Mouse (Mus musculus) embryonic facial prominence, embryonic 11.5 days (tissue): Measurements from ENCODE around the gene Tfam. TPM values are rescaled to one million over a fixed set of nuclear protein-coding genes. Genes with fewer than 3 reads are reported as not detected.

Experiments used
- ATAC-seq: fragments of 200-750 bp; cut with Nextera tagmentation; replicated peaks from 2 replicates; pipeline ENCODE4 v1.8.0; 2017; ENCODE audit warnings: low read depth; ENCODE audit not compliant: insufficient number of reproducible peaks, low FRiP score, low TSS enrichment
- DNase-seq: peaks from one replicate; pipeline ENCODE4 v3.0.0-alpha.2; 2015; ENCODE audit warnings: low spot score
- H3K27ac ChIP-seq: fragments of 300-500 bp; sonication (generic); replicated peaks from 2 replicates; pipeline ENCODE4 v1.5.1; 2014; ENCODE audit warnings: mild to moderate bottlenecking, low read depth, low read length, control low read depth
- H3K27me3 ChIP-seq: fragments of 300-500 bp; sonication (generic); 2 replicates; pipeline ENCODE4 v1.6.1; 2014; ENCODE audit warnings: mild to moderate bottlenecking, low read length, moderate library complexity, mixed read lengths; ENCODE audit not compliant: control insufficient read depth, insufficient read depth
- H3K36me3 ChIP-seq: fragments of 300-500 bp; sonication (generic); replicated peaks from 2 replicates; pipeline ENCODE4 v1.6.1; 2014; ENCODE audit warnings: low read depth, mild to moderate bottlenecking, low read length, moderate library complexity, mixed read lengths; ENCODE audit not compliant: control insufficient read depth, insufficient read depth
- H3K4me1 ChIP-seq: fragments of 300-500 bp; sonication (generic); 2 replicates; pipeline ENCODE4 v1.6.1; 2014; ENCODE audit warnings: low read length, mixed read lengths; ENCODE audit not compliant: control insufficient read depth, insufficient read depth
- H3K4me2 ChIP-seq: fragments of 300-500 bp; sonication (generic); 2 replicates; pipeline ENCODE4 v1.6.1; 2014; ENCODE audit warnings: low read depth, mild to moderate bottlenecking, control low read depth, low read length, moderate library complexity
- H3K4me3 ChIP-seq: fragments of 300-500 bp; sonication (generic); 2 replicates; pipeline ENCODE4 v1.5.1; 2014; ENCODE audit warnings: low read depth, low read length, control low read depth
- H3K9ac ChIP-seq: fragments of 300-500 bp; sonication (generic); replicated peaks from 2 replicates; pipeline ENCODE4 v1.6.1; 2014; ENCODE audit warnings: mild to moderate bottlenecking, control low read depth, low read length
- H3K9me3 ChIP-seq: fragments of 300-500 bp; sonication (generic); replicated peaks from 2 replicates; pipeline ENCODE4 v1.6.1; 2016; ENCODE audit warnings: mild to moderate bottlenecking, low read length, inconsistent platforms, mixed read lengths; ENCODE audit not compliant: control insufficient read depth
- WGBS: fragments of 180-500 bp; shearing (Covaris S2); extraction: QIAGEN DNeasy Blood & Tissue Kit; methylation state at CpG from one replicate; pipeline ENCODE4 v1.1.7; 2014; 5-methylcytosine and 5-hydroxymethylcytosine counted together
- polyA plus RNA-seq: library from polyadenylated mRNA; unstranded; fragments of >200 nt; fragmentation: Nextera tagmentation; extraction: Ambion mirVana; gene quantifications from 2 replicates; pipeline ENCODE4 v1.2.1, GENCODE M21; 2014

Gene Tfam
- polyA plus RNA-seq, 1 experiment from 2014 or later: 125 TPM

DNA sequence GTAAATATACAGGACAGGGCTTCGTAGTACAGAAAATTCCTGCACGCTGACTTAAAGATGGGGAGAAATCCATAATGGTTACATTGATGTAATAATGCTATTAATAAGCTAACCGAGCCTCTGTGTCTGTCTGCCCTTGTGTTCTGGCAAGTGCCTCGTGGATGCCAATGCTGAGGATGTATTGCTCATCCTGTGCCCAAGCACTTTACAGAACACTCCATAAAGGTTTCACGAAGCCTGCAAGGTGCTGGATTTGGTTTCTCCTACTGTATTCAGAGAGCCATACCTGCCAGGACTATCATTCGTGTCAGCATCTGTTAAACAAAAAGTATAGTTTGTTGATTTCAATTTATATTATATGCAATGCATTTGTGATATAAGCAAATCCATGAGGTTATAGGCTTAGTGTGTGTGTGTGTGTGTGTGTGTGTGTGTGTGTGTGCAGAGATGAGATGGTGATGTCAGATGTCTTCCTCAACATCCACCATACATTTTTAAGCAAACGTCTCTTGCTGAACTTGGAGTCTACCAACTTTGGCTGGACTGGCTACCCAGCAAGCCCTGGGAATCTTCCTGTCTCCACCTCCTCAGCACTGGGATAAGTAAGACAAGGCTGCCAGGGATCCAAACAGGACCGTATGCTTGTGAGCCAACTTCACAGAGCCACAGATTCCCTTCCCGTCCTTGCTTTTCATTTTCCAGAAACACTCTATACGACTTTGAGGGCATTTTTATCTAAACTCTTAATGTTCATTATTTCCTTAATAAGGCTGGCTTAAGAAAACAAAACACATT lies 11.2 kb upstream of the Tfam start:
- ATAC-seq (no peak), DNase-seq (no peak)
- no peaks in the 10 kb centered on the region for H3K9me3 ChIP-seq
- no peaks in the 10 kb centered on the region for H3K4me1 ChIP-seq
- no peaks in the 10 kb centered on the region for H3K27me3 ChIP-seq
- H3K36me3 ChIP-seq: no peaks in the 10 kb centered on the region
- no peak overlapping the region for H3K4me3 ChIP-seq
- no peak overlapping the region for H3K27ac ChIP-seq
- 83% methylated on average over 10 of the region's 10 CpGs for WGBS
- no peak overlapping the region for H3K9ac ChIP-seq
- no peak overlapping the region for H3K4me2 ChIP-seq

DNA sequence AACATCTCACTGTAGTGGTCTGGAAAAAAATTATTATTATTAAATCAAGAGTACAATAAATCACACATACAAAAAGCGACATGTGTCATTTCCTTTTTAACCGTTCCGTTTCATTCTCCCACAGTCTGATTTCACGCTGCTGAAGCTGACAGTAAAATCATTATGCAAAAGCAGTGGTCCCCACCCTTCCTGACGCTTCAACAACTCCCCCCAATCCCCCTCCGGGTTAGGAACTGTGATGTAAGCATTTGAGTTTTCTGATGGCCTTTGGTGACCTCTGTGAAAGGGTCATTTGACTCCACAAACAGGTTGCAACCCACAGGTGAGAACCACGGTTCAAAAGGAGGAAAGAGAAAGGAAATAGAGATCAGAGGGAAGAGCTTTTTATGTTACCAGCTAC lies 8.9 kb upstream of the Tfam start:
- no peak for ATAC-seq
- Histone ChIP-seq H3K27me3 (no peaks in the 10 kb centered on the region), H3K4me3 (no peak overlapping the region), H3K9ac (no peak overlapping the region), H3K4me2 (no peak overlapping the region), H3K27ac (no peak overlapping the region), H3K9me3 (no peaks in the 10 kb centered on the region), H3K36me3 (no peaks in the 10 kb centered on the region), H3K4me1 (no peaks in the 10 kb centered on the region)
- WGBS: 56% methylated on average over 7 of the region's 7 CpGs
- no peak for DNase-seq

DNA sequence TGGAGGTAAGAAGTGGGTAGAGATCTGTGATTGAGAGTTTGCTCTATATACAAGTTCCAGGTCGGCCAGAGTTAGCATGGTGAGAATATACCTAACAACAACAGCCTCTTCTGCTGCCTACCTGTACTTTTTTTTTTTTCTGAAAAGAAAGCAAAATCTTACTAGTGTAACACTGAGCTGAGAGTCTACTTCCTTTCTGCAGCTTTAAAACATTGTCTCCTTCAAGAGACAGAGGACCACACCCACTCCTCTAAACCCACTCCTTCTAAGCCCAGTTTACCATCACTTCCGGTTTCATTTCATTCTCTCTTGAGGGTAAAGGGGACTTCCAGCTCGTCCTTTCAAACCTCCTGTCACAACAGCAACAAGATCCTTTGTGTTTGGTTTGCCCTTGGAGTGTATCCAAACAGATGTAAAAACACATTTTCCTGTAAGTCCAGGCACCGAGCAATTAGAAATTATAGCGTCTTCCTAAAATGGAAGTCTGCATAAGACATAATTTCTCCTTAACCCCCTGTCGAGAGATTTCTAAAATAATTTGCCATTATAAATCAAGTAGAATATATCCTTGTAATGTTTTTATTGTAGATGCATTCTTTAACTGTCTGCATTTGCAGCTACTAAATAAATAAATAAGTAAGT lies 1.5 kb upstream of the Tfam start:
- Histone ChIP-seq H3K4me3 (no peak overlapping the region), H3K9me3 (no peaks in the 10 kb centered on the region), H3K9ac (no peak overlapping the region), H3K4me1 (no peaks in the 10 kb centered on the region), H3K27ac (no peak overlapping the region), H3K27me3 (no peaks in the 10 kb centered on the region), H3K36me3 (no peaks in the 10 kb centered on the region), H3K4me2 (no peak overlapping the region)
- 68% methylated on average over 6 of the region's 6 CpGs for WGBS
- no peak for ATAC-seq
- no peak for DNase-seq

DNA sequence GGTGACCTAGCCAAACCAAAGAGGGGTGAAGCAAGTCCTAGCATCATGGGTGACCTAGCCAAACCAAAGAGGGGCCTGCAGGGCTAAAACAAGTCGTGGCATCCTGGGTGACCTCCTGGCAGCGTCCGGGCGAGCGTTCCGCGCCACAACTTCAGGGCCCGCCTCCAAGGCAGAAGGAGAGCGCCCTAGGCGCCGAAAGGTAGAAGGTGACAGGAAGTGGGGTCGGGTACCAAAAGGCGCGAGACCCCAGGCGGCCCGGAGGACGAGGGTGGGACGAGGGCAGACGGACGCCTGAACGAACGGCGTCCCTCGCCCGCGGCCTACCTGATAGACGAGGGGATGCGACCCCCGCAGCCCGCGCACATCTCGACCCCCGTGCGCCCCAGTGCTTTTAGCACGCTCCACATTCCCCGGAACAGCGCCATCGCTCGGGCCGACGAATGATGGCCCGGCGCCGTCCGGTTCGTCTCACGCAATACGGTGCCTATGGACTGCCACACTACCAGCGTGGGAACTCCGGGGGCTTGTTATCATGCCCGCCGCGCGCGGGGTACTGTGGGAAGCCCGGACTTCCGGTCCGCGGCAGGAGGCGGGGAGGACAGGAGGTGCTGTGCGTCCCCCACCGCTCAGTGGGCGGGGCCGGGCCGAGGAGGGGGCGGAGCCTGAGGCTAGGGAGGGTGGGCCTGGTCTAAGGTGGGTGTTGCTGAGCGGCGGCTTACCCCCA lies 402 bp downstream of the Tfam start:
- H3K27ac ChIP-seq: peak overlapping the region; percentile 70
- peak overlapping the region; percentile 88 for H3K9ac ChIP-seq
- WGBS: under 1% methylated on average over 64 of the region's 68 CpGs
- ATAC-seq (peak; percentile 98), DNase-seq (peak; percentile 97)
- no peaks in the 10 kb centered on the region for H3K27me3 ChIP-seq
- H3K4me1 ChIP-seq: no peaks in the 10 kb centered on the region
- H3K9me3 ChIP-seq: no peaks in the 10 kb centered on the region
- H3K4me2 ChIP-seq: peak overlapping the region; percentile 68
- H3K36me3 ChIP-seq: no peaks in the 10 kb centered on the region
- H3K4me3 ChIP-seq: peak overlapping the region; percentile 88

DNA sequence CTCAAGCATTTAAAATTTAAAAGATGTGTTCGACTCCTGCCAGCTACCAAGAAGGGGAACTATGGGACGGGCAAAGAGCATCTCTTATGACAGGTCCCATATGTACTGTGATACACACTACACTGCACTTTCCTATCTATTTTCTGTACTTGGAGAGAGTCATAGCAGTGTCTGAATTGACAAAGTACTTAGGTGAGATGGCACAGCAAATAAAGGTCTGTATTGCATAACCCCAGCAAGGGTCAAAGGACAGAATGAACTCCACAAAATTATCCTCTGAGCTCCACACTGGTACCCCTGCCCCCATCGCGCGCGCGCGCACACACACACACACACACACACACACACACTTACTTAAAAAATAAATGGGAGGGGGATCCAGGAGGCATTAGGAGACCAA lies 4.0 kb downstream of the Tfam start:
- no peak for DNase-seq
- H3K9ac ChIP-seq: no peak overlapping the region
- H3K36me3 ChIP-seq: no peaks in the 10 kb centered on the region; the same call in 1 of the 2 replicates
- no peak overlapping the region for H3K4me2 ChIP-seq
- no peaks in the 10 kb centered on the region for H3K4me1 ChIP-seq
- no peaks in the 10 kb centered on the region for H3K27me3 ChIP-seq
- WGBS: 98% methylated on average over 8 of the region's 8 CpGs
- ATAC-seq: no peak
- H3K4me3 ChIP-seq: no peak overlapping the region
- no peaks in the 10 kb centered on the region for H3K9me3 ChIP-seq
- no peak overlapping the region for H3K27ac ChIP-seq

DNA sequence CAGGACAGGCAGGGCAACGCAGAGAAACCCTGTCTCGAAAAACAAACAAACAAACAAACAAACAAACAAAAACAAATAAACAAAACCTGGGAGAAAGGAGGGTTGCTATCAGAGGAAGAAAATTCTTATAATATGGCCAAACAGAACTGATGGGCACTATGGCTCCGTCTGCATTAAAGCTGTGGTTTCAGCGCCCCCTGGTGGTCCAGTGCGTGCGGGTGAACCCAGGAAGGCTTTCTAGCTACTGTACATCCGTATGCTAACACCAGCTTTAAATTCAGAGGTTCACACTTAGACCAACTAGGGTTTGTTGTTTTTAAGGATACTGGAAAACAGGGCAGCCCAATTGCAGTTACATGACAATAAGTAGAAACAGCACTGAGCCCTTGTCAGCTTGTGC lies 12.2 kb downstream of the Tfam start:
- Histone ChIP-seq H3K27me3 (no peaks in the 10 kb centered on the region), H3K9me3 (no peaks in the 10 kb centered on the region), H3K4me1 (no peaks in the 10 kb centered on the region), H3K4me3 (no peak overlapping the region), H3K36me3 (peaks cover 8% of the 10 kb centered on the region), H3K9ac (no peak overlapping the region), H3K4me2 (no peak overlapping the region), H3K27ac (no peak overlapping the region)
- DNase-seq (peak; percentile 81), ATAC-seq (no peak)
- WGBS: 45% methylated on average over 7 of the region's 7 CpGs

DNA sequence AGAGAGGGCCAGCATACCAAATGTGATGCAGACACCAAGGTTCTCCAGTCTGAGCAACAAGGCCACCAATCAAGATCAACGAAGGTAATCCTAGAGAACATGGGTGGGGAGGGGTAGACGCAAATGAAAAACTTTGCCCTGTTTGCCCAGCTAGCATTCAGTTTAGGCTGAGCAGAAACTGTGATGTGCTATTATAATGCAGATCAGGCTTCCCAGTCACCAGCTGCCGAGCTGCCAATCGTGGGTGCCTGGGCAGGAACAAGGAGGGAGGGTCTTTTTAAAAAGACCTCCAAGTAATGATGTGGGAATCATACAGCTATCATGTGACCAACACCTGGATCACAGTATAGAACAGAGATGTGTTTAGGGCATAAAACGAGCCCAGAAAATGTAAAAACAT lies 15.0 kb downstream of the Tfam start:
- ATAC-seq (no peak), DNase-seq (no peak)
- no peak overlapping the region for H3K9ac ChIP-seq
- 86% methylated on average over 5 of the region's 5 CpGs for WGBS
- H3K4me1 ChIP-seq: no peaks in the 10 kb centered on the region
- H3K36me3 ChIP-seq: peaks cover 8% of the 10 kb centered on the region
- H3K27ac ChIP-seq: no peak overlapping the region
- no peak overlapping the region for H3K4me3 ChIP-seq
- H3K27me3 ChIP-seq: no peaks in the 10 kb centered on the region
- no peaks in the 10 kb centered on the region for H3K9me3 ChIP-seq
- no peak overlapping the region for H3K4me2 ChIP-seq

DNA sequence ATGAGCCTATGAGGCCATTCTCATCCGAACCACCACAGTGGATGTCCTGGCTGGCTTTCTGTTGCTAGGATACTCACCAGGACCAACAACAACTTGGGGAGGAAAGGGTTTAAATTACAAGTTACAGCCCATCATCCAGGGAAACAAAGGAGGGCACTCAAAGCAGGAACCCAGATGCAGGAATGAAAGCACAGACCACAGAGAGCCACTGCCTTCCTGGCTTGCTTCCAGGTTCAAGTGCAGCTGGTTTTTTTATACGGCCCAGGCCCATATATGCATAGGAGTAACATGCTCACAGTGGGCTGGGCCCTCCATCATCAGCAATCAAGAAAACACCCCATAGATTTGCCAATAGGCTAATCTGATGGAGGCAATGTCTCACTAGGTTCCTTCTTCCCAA lies 15.4 kb downstream of the Tfam start:
- no peak overlapping the region for H3K4me3 ChIP-seq
- no peak overlapping the region for H3K4me2 ChIP-seq
- no peaks in the 10 kb centered on the region for H3K27me3 ChIP-seq
- H3K27ac ChIP-seq: no peak overlapping the region
- no peak for ATAC-seq
- H3K9ac ChIP-seq: no peak overlapping the region
- H3K9me3 ChIP-seq: no peaks in the 10 kb centered on the region
- no peak for DNase-seq
- 91% methylated on average over 2 of the region's 2 CpGs for WGBS
- peaks cover 8% of the 10 kb centered on the region for H3K36me3 ChIP-seq
- H3K4me1 ChIP-seq: no peaks in the 10 kb centered on the region
